Mouse (Mus musculus) stomach, embryonic 15.5 days (tissue): ENCODE measurements around the gene Klrb1b. TPM values are rescaled to one million over a fixed set of nuclear protein-coding genes. Genes with fewer than 3 reads are reported as not detected.
A peak's percentile ranks its signal among the peaks of the same experiment; 100 is the strongest.
"Not testable (repeated sequence)": the region's sequence is repeated elsewhere in the genome, so short reads cannot be mapped to it uniquely, and the experiment has no call there.

Experiments used
- ATAC-seq: fragments of 200-750 bp; cut with Nextera tagmentation; 2 replicates; pipeline ENCODE4 v1.8.0; 2017; ENCODE audit warnings: low read depth, moderate number of reproducible peaks, moderate TSS enrichment; ENCODE audit not compliant: insufficient read depth, low FRiP score
- H3K27ac ChIP-seq: fragments of 300-500 bp; sonication (generic); 2 replicates; pipeline ENCODE4 v1.5.1; 2015; ENCODE audit warnings: mild to moderate bottlenecking, inconsistent platforms
- H3K27me3 ChIP-seq: fragments of 300-500 bp; sonication (generic); replicated peaks from 2 replicates; pipeline ENCODE4 v1.6.1; 2015; ENCODE audit warnings: inconsistent platforms
- H3K36me3 ChIP-seq: fragments of 300-500 bp; sonication (generic); 2 replicates; pipeline ENCODE4 v1.6.1; 2015; ENCODE audit warnings: inconsistent platforms
- H3K4me1 ChIP-seq: fragments of 300-500 bp; sonication (generic); 2 replicates; pipeline ENCODE4 v1.6.1; 2015; ENCODE audit warnings: inconsistent platforms
- H3K4me2 ChIP-seq: fragments of 300-500 bp; sonication (generic); 2 replicates; pipeline ENCODE4 v1.6.1; 2015; ENCODE audit warnings: mild to moderate bottlenecking, inconsistent platforms
- H3K4me3 ChIP-seq: fragments of 300-500 bp; sonication (generic); replicated peaks from 2 replicates; pipeline ENCODE4 v1.5.1; 2015; ENCODE audit warnings: inconsistent platforms
- H3K9ac ChIP-seq: fragments of 300-500 bp; sonication (generic); 2 replicates; pipeline ENCODE4 v1.6.1; 2015; ENCODE audit warnings: inconsistent platforms
- H3K9me3 ChIP-seq: fragments of 300-500 bp; sonication (generic); 2 replicates; pipeline ENCODE4 v1.6.1; 2016; ENCODE audit warnings: inconsistent platforms
- WGBS: fragments of 180-500 bp; shearing (Covaris S2); methylation state at CpG from one replicate; pipeline ENCODE4 v1.1.7; 2015; 5-methylcytosine and 5-hydroxymethylcytosine counted together
- polyA plus RNA-seq: library from polyadenylated mRNA; unstranded; fragments of >200 nt; fragmentation: Nextera tagmentation; extraction: Ambion mirVana; gene quantifications from 2 replicates; pipeline ENCODE4 v1.2.1, GENCODE M21; 2015

Klrb1b gene
- polyA plus RNA-seq, 1 experiment from 2014 or later: 0.60 TPM

- H3K4me2 ChIP-seq: no peak overlapping the region
- no peaks in the 10 kb centered on the region for H3K9me3 ChIP-seq
- ATAC-seq: no peak
- no peak overlapping the region for H3K27ac ChIP-seq
- peaks cover 7% of the 10 kb centered on the region for H3K4me1 ChIP-seq
- H3K4me3 ChIP-seq: no peak overlapping the region
- H3K9ac ChIP-seq: no peak overlapping the region
- WGBS: 62% methylated on average over 8 of the region's 8 CpGs
- H3K27me3 ChIP-seq: no peaks in the 10 kb centered on the region
- no peaks in the 10 kb centered on the region for H3K36me3 ChIP-seq
Observed at GRCm38 (mm10) chr6:128796321-128796955, 29.7 kb downstream of the Klrb1b start.

- 26% methylated on average over 6 of the region's 6 CpGs for WGBS
- peaks cover 7% of the 10 kb centered on the region for H3K4me1 ChIP-seq
- H3K27me3 ChIP-seq: no peaks in the 10 kb centered on the region
- H3K9me3 ChIP-seq: no peaks in the 10 kb centered on the region
- no peak overlapping the region; the same call in 1 of the 2 replicates for H3K27ac ChIP-seq
- H3K4me2 ChIP-seq: no peak overlapping the region
- ATAC-seq: peak; percentile 67
- H3K4me3 ChIP-seq: no peak overlapping the region
- no peaks in the 10 kb centered on the region for H3K36me3 ChIP-seq
- no peak overlapping the region for H3K9ac ChIP-seq
Observed at GRCm38 (mm10) chr6:128793734-128794133, 32.4 kb downstream of the Klrb1b start.

- H3K4me3 ChIP-seq, ATAC-seq, H3K27me3 ChIP-seq, H3K4me1 ChIP-seq, H3K4me2 ChIP-seq, H3K27ac ChIP-seq, H3K36me3 ChIP-seq, H3K9ac ChIP-seq, H3K9me3 ChIP-seq: not testable (repeated sequence)
- 80% methylated on average over 4 of the region's 4 CpGs for WGBS
Observed at GRCm38 (mm10) chr6:128790491-128790994, 35.6 kb downstream of the Klrb1b start.

GRCm38 (mm10) chr6:128789115-128789514 is 37.0 kb downstream of the Klrb1b start, which contains the start of gene Klrb1c:
Gene Klrb1c (minus strand): TSS chr6:128789215.
- no peak within 1 kb of the TSS for H3K4me2 ChIP-seq
- 88% methylated on average over 2 of the region's 2 CpGs for WGBS
- no peak for ATAC-seq
- H3K36me3 ChIP-seq: no peaks in the 10 kb centered on the region
- no peak within 1 kb of the TSS for H3K9ac ChIP-seq
- H3K4me3 ChIP-seq: no peak within 1 kb of the TSS
- no peak within 1 kb of the TSS for H3K27ac ChIP-seq
- no peaks in the 10 kb centered on the region for H3K9me3 ChIP-seq
- H3K4me1 ChIP-seq: no peaks in the 10 kb centered on the region; the same call in 1 of the 2 replicates
- no peaks in the 10 kb centered on the region for H3K27me3 ChIP-seq

GRCm38 (mm10) chr6:128788517-128788916 is 37.6 kb downstream of the Klrb1b start:
- Histone ChIP-seq H3K9ac (no peak overlapping the region), H3K4me1 (no peaks in the 10 kb centered on the region), H3K27ac (no peak overlapping the region), H3K36me3 (no peaks in the 10 kb centered on the region), H3K9me3 (no peaks in the 10 kb centered on the region), H3K27me3 (no peaks in the 10 kb centered on the region), H3K4me2 (no peak overlapping the region), H3K4me3 (no peak overlapping the region)
- ATAC-seq: no peak
- WGBS: 100% methylated on average over 1 of the region's 1 CpGs

GRCm38 (mm10) chr6:128786396-128786795 is 39.7 kb downstream of the Klrb1b start:
- not testable (repeated sequence) for ATAC-seq, H3K4me3 ChIP-seq, H3K36me3 ChIP-seq, H3K9me3 ChIP-seq, H3K9ac ChIP-seq, H3K4me1 ChIP-seq, H3K27ac ChIP-seq, H3K27me3 ChIP-seq, H3K4me2 ChIP-seq
- WGBS: 82% methylated on average over 1 of the region's 1 CpGs

- Histone ChIP-seq H3K27me3 (no peaks in the 10 kb centered on the region), H3K4me2 (peak overlapping the region; percentile 23), H3K9me3 (no peaks in the 10 kb centered on the region), H3K9ac (no peak overlapping the region), H3K4me1 (no peaks in the 10 kb centered on the region), H3K4me3 (no peak overlapping the region), H3K36me3 (no peaks in the 10 kb centered on the region), H3K27ac (peak overlapping the region; percentile 65)
- 51% methylated on average over 10 of the region's 10 CpGs for WGBS
- ATAC-seq: peak; percentile 44; the same call in 1 of the 2 replicates
Observed at GRCm38 (mm10) chr6:128769481-128770253, 56.5 kb downstream of the Klrb1b start.

- Histone ChIP-seq H3K4me2 (no peak overlapping the region), H3K9me3 (no peaks in the 10 kb centered on the region), H3K9ac (no peak overlapping the region), H3K36me3 (no peaks in the 10 kb centered on the region), H3K4me3 (no peak overlapping the region), H3K27ac (no peak overlapping the region), H3K27me3 (no peaks in the 10 kb centered on the region), H3K4me1 (no peaks in the 10 kb centered on the region)
- no peak for ATAC-seq
- WGBS: 80% methylated on average over 4 of the region's 4 CpGs
Observed at GRCm38 (mm10) chr6:128768047-128768446, 58.1 kb downstream of the Klrb1b start.

GRCm38 (mm10) chr6:128766486-128767254 is 59.5 kb downstream of the Klrb1b start:
- not testable (repeated sequence) for H3K9me3 ChIP-seq, H3K4me1 ChIP-seq, H3K9ac ChIP-seq, H3K27ac ChIP-seq, H3K36me3 ChIP-seq, ATAC-seq, H3K4me2 ChIP-seq, H3K4me3 ChIP-seq, H3K27me3 ChIP-seq
- WGBS: 54% methylated on average over 6 of the region's 6 CpGs

- no peaks in the 10 kb centered on the region for H3K36me3 ChIP-seq
- no peaks in the 10 kb centered on the region for H3K9me3 ChIP-seq
- no peak overlapping the region for H3K9ac ChIP-seq
- H3K4me2 ChIP-seq: no peak overlapping the region
- H3K27me3 ChIP-seq: no peaks in the 10 kb centered on the region
- no peak overlapping the region for H3K4me3 ChIP-seq
- no peak overlapping the region for H3K27ac ChIP-seq
- 87% methylated on average over 1 of the region's 1 CpGs for WGBS
- no peaks in the 10 kb centered on the region; the same call in 1 of the 2 replicates for H3K4me1 ChIP-seq
- ATAC-seq: no peak
Observed at GRCm38 (mm10) chr6:128765211-128765610, 60.9 kb downstream of the Klrb1b start.

- Histone ChIP-seq H3K9me3 (no peaks in the 10 kb centered on the region), H3K4me1 (no peaks in the 10 kb centered on the region; the same call in 1 of the 2 replicates), H3K27ac (peak overlapping the region; percentile 21; the same call in 1 of the 2 replicates), H3K36me3 (no peaks in the 10 kb centered on the region), H3K4me3 (peak overlapping the region; percentile 40), H3K27me3 (no peaks in the 10 kb centered on the region), H3K9ac (peak overlapping the region; percentile 2; the same call in 1 of the 2 replicates), H3K4me2 (peak overlapping the region; percentile 44)
- WGBS: 23% methylated on average over 5 of the region's 5 CpGs
- no peak for ATAC-seq
Observed at GRCm38 (mm10) chr6:128764598-128764997, 61.5 kb downstream of the Klrb1b start.
